Mouse (Mus musculus): ENCODE measurements around the gene Actn3.

Actn3 gene

GRCm38 (mm10) chr19:4811909-4812242 lies 65.8 kb downstream of the Actn3 start:
- DNase-seq (ENCODE audit: low spot score) = no peak

Measured in c-Kit-positive CD71-positive TER-119-positive erythroid progenitor cells, embryonic 14.5 days (primary cell).